ENCODE assay signal across 21 mouse cellular contexts in genomic region chr10:103910098-103910497, GRCm38 (mm10).
DNase-seq lines count a peak whose midpoint lies in the region; ATAC-seq and TF ChIP-seq lines count a peak whose summit lies in the region.
"Had no signal": no experiment of that assay in that cellular context is flagged by ENCODE, and none has a peak within 500 bp of the region (broad histone marks: within the 10 kb centered on the region; RNA-seq: fewer than 3 reads in every experiment).

No protein-coding gene starts in this region.

- no peak for ATAC-seq in embryonic facial prominence, embryonic 14.5 days (ENCODE audit: low read depth)
- ATAC-seq in kidney, postnatal 0 days (replicated peaks; ENCODE audit: low FRiP score, low read depth), result peak; percentile 43; the same call in 1 of the 2 replicates
- no peak for ATAC-seq in limb, embryonic 14.5 days (ENCODE audit: low FRiP score, low read depth)
- ATAC-seq: CD4-positive, CD25-positive, alpha-beta regulatory T cell, adult 4 months; forebrain, embryonic 13.5 days; forebrain, postnatal 0 days had no signal

- 51% methylated on average over 2 of the region's 2 CpGs for WGBS in embryonic facial prominence, embryonic 14.5 days
- WGBS in embryonic facial prominence, embryonic 10.5 days, result 74% methylated on average over 2 of the region's 2 CpGs
- WGBS in kidney, postnatal 0 days, result 61% methylated on average over 2 of the region's 2 CpGs
- WGBS in limb, embryonic 14.5 days, result 26% methylated on average over 2 of the region's 2 CpGs
- 86% methylated on average over 2 of the region's 2 CpGs for whole genome bisulfite sequencing in midbrain, embryonic 10.5 days

- DNase-seq in embryonic facial prominence, embryonic 14.5 days (ENCODE audit: low spot score), result peak; percentile 2
- no peak for DNase-seq in embryonic facial prominence, embryonic 10.5 days (ENCODE audit: low spot score)
- peak; percentile 86 for DNase-seq in kidney, postnatal 0 days (ENCODE audit: low spot score)
- DNase-seq in kidney, postnatal 4 days, result no peak
- peak; percentile 20 for DNase-seq in MN1 (ENCODE audit: low spot score)
- DNase-seq in limb, embryonic 14.5 days (ENCODE audit: low spot score), result peak; percentile 7
- DNase-seq in midbrain, embryonic 10.5 days (ENCODE audit: low spot score), result no peak
- DNase-seq: adrenal gland, postnatal 14 days; B cell, adult 2 months; cerebellum, adult 11-12 months; cerebellum, adult 9-10 months; cerebellum, postnatal 25 days; forebrain, postnatal 0 days; gastrocnemius, adult 2 months; gastrocnemius, postnatal 25 days; heart, postnatal 36 days had no signal

- no peaks in the 10 kb centered on the region for H3K36me3 ChIP-seq in embryonic facial prominence, embryonic 14.5 days (ENCODE audit: control insufficient read depth, insufficient read depth, low read length)
- no peaks in the 10 kb centered on the region for H3K36me3 ChIP-seq in embryonic facial prominence, embryonic 10.5 days (replicated peaks)
- no peaks in the 10 kb centered on the region for H3K36me3 ChIP-seq in kidney, postnatal 0 days (ENCODE audit: insufficient read depth, low read length)
- no peaks in the 10 kb centered on the region for H3K36me3 ChIP-seq in limb, embryonic 14.5 days (ENCODE audit: control insufficient read depth, insufficient read depth, low read length)
- no peaks in the 10 kb centered on the region for H3K36me3 ChIP-seq in midbrain, embryonic 10.5 days
- H3K36me3 ChIP-seq: embryonic facial prominence, embryonic 13.5 days; G1E; heart, embryonic 12.5 days had no signal

- no peak overlapping the region for H3K4me3 ChIP-seq in embryonic facial prominence, embryonic 14.5 days (ENCODE audit: low read depth, low read length)
- H3K4me3 ChIP-seq in embryonic facial prominence, embryonic 10.5 days, result no peak overlapping the region
- no peak overlapping the region for H3K4me3 ChIP-seq in kidney, postnatal 0 days (replicated peaks; ENCODE audit: low read depth, low read length)
- no peak overlapping the region for H3K4me3 ChIP-seq in limb, embryonic 14.5 days (replicated peaks; ENCODE audit: low read length)
- no peak overlapping the region for H3K4me3 ChIP-seq in midbrain, embryonic 10.5 days
- H3K4me3 ChIP-seq: embryonic facial prominence, embryonic 13.5 days; forebrain, embryonic 13.5 days; gastrocnemius, adult 2 months; heart, embryonic 12.5 days had no signal

- H3K9me3 ChIP-seq in embryonic facial prominence, embryonic 14.5 days (ENCODE audit: control insufficient read depth, low read length), result no peaks in the 10 kb centered on the region
- no peaks in the 10 kb centered on the region for H3K9me3 ChIP-seq in embryonic facial prominence, embryonic 10.5 days
- no peaks in the 10 kb centered on the region for H3K9me3 ChIP-seq in kidney, postnatal 0 days (replicated peaks; ENCODE audit: low read length)
- H3K9me3 ChIP-seq in limb, embryonic 14.5 days (ENCODE audit: control insufficient read depth, low read length), result no peaks in the 10 kb centered on the region
- no peaks in the 10 kb centered on the region for H3K9me3 ChIP-seq in midbrain, embryonic 10.5 days (replicated peaks)
- H3K9me3 ChIP-seq: embryonic facial prominence, embryonic 13.5 days; forebrain, embryonic 13.5 days; G1E; heart, embryonic 12.5 days had no signal

- no peak overlapping the region for H3K4me2 ChIP-seq in embryonic facial prominence, embryonic 14.5 days (ENCODE audit: low read depth, low read length)
- H3K4me2 ChIP-seq in kidney, postnatal 0 days (ENCODE audit: low read length), result no peak overlapping the region
- no peak overlapping the region for H3K4me2 ChIP-seq in limb, embryonic 14.5 days (replicated peaks; ENCODE audit: low read depth, low read length, severe bottlenecking)
- H3K4me2 ChIP-seq: embryonic facial prominence, embryonic 13.5 days; forebrain, embryonic 13.5 days; heart, embryonic 12.5 days had no signal

- TF ChIP-seq POLR2A in limb, embryonic 14.5 days (IDR thresholded peaks at IDR 0.05; ENCODE audit: borderline replicate concordance, extremely low read depth, insufficient read depth, insufficient read length), result no peak

- H3K27ac ChIP-seq in embryonic facial prominence, embryonic 14.5 days (replicated peaks; ENCODE audit: low read depth, low read length), result no peak overlapping the region
- no peak overlapping the region for H3K27ac ChIP-seq in embryonic facial prominence, embryonic 10.5 days (replicated peaks)
- H3K27ac ChIP-seq in kidney, postnatal 0 days, result no peak overlapping the region
- no peak overlapping the region for H3K27ac ChIP-seq in limb, embryonic 14.5 days (replicated peaks; ENCODE audit: low read depth, low read length)
- H3K27ac ChIP-seq in midbrain, embryonic 10.5 days (replicated peaks), result no peak overlapping the region
- H3K27ac ChIP-seq: embryonic facial prominence, embryonic 13.5 days; forebrain, embryonic 13.5 days; gastrocnemius, adult 2 months had no signal

- TF ChIP-seq CTCF in kidney, postnatal 0 days (IDR thresholded peaks at IDR 0.05; ENCODE audit: low read depth), result no peak

- no peaks in the 10 kb centered on the region for H3K4me1 ChIP-seq in embryonic facial prominence, embryonic 14.5 days (ENCODE audit: control insufficient read depth, insufficient read depth, low read length)
- no peaks in the 10 kb centered on the region for H3K4me1 ChIP-seq in embryonic facial prominence, embryonic 10.5 days
- H3K4me1 ChIP-seq in kidney, postnatal 0 days (replicated peaks; ENCODE audit: insufficient read depth, low read length), result no peaks in the 10 kb centered on the region
- no peaks in the 10 kb centered on the region for H3K4me1 ChIP-seq in limb, embryonic 14.5 days (ENCODE audit: control insufficient read depth, insufficient read depth, low read length)
- no peaks in the 10 kb centered on the region for H3K4me1 ChIP-seq in midbrain, embryonic 10.5 days
- H3K4me1 ChIP-seq: embryonic facial prominence, embryonic 13.5 days; forebrain, embryonic 13.5 days; heart, embryonic 12.5 days had no signal

- no peaks in the 10 kb centered on the region for H3K27me3 ChIP-seq in embryonic facial prominence, embryonic 14.5 days (replicated peaks; ENCODE audit: control insufficient read depth, insufficient read depth, low read length)
- no peaks in the 10 kb centered on the region for H3K27me3 ChIP-seq in embryonic facial prominence, embryonic 10.5 days (replicated peaks; ENCODE audit: low read depth, poor library complexity, severe bottlenecking)
- H3K27me3 ChIP-seq in kidney, postnatal 0 days (ENCODE audit: insufficient read depth, low read length), result no peaks in the 10 kb centered on the region
- no peaks in the 10 kb centered on the region for H3K27me3 ChIP-seq in limb, embryonic 14.5 days (ENCODE audit: control insufficient read depth, insufficient read depth, low read length)
- no peaks in the 10 kb centered on the region for H3K27me3 ChIP-seq in midbrain, embryonic 10.5 days (ENCODE audit: low read depth, poor library complexity, severe bottlenecking)
- H3K27me3 ChIP-seq: embryonic facial prominence, embryonic 13.5 days; forebrain, embryonic 13.5 days; heart, embryonic 12.5 days had no signal

- H3K9ac ChIP-seq in embryonic facial prominence, embryonic 14.5 days (ENCODE audit: low read depth, low read length), result no peak overlapping the region
- H3K9ac ChIP-seq in kidney, postnatal 0 days (ENCODE audit: low read depth, low read length), result no peak overlapping the region
- no peak overlapping the region for H3K9ac ChIP-seq in limb, embryonic 14.5 days (ENCODE audit: low read depth, low read length, severe bottlenecking)
- H3K9ac ChIP-seq: embryonic facial prominence, embryonic 13.5 days; forebrain, embryonic 13.5 days; forebrain, postnatal 0 days; heart, embryonic 12.5 days had no signal

Comparison
In these comparisons a context has a peak if more than half of its experiments do, and no peak if none do; other contexts are left out.
1. DNase-seq: peak in embryonic facial prominence, embryonic 14.5 days (single experiment), kidney, postnatal 0 days (single experiment), MN1 (single experiment) and limb, embryonic 14.5 days (single experiment); none in embryonic facial prominence, embryonic 10.5 days (single experiment), kidney, postnatal 4 days (0 of 2) and midbrain, embryonic 10.5 days (single experiment).